Mouse (Mus musculus) CH12.LX (cell line): ENCODE results near the gene Ghrhr. TPM values are rescaled to one million over a fixed set of nuclear protein-coding genes. Genes with fewer than 3 reads are reported as not detected.

Experiments used
- DNase-seq: peaks from one replicate; pipeline ENCODE4 v3.0.0-alpha.2; 2013; ENCODE audit errors: extremely low read depth
- H3K27ac ChIP-seq: 2 replicates; pipeline ENCODE4 v1.5.1; 2012; ENCODE audit warnings: low read depth, mild to moderate bottlenecking, control low read depth, moderate library complexity; ENCODE audit not compliant: insufficient read depth
- H3K27me3 ChIP-seq: replicated peaks from 2 replicates; pipeline ENCODE3; 2012; ENCODE audit warnings: inconsistent platforms
- H3K36me3 ChIP-seq, 2 experiments: replicated peaks in 1 of 2; 2 replicates each; pipeline versions ENCODE3 to v1.6.1; 2012; ENCODE audit warnings: inconsistent platforms in 1 of 2, low read length in 1 of 2, mild to moderate bottlenecking in 1 of 2, mixed read lengths in 1 of 2, moderate library complexity in 1 of 2; ENCODE audit not compliant: control insufficient read depth in 1 of 2, insufficient read depth in 1 of 2
- H3K4me1 ChIP-seq, 2 experiments: 2 replicates each; pipeline ENCODE4 v1.6.1; 2012; ENCODE audit warnings: inconsistent platforms in 1 of 2, moderate library complexity in 1 of 2; ENCODE audit not compliant: insufficient read depth in 2 of 2, control insufficient read depth in 1 of 2
- H3K4me2 ChIP-seq: 2 replicates; pipeline ENCODE4 v1.6.1; 2012; ENCODE audit warnings: low read depth, mild to moderate bottlenecking, control low read depth; ENCODE audit not compliant: poor library complexity, insufficient read depth, severe bottlenecking
- H3K4me3 ChIP-seq, 3 experiments: fragments of 150-350 bp in 1 of 3; sonication (generic) in 1 of 3; replicated peaks in 1 of 3; 2 replicates each; pipeline versions ENCODE3 to v1.5.1; 2011 to 2012; ENCODE audit warnings: low read depth in 2 of 3, low read length in 2 of 3, mild to moderate bottlenecking in 2 of 3, moderate library complexity in 2 of 3, control low read depth in 1 of 3, improper control_type of control experiment in 1 of 3, inconsistent platforms in 1 of 3, mixed read lengths in 1 of 3; ENCODE audit not compliant: poor library complexity in 1 of 3
- H3K79me2 ChIP-seq: replicated peaks from 2 replicates; pipeline ENCODE4 v1.6.1; 2012; ENCODE audit warnings: mild to moderate bottlenecking, moderate library complexity; ENCODE audit not compliant: control insufficient read depth, poor library complexity, insufficient read depth, severe bottlenecking; ENCODE audit errors: extremely low read depth
- H3K9ac ChIP-seq: 2 replicates; pipeline ENCODE4 v1.6.1; 2012; ENCODE audit warnings: low read depth, mild to moderate bottlenecking, control low read depth, moderate library complexity; ENCODE audit not compliant: insufficient read depth
- H3K9me3 ChIP-seq: replicated peaks from 2 replicates; pipeline ENCODE3; 2012; ENCODE audit warnings: low read length, inconsistent platforms, mixed read lengths
- BHLHE40 ChIP-seq: IDR thresholded peaks from 2 replicates; pipeline ENCODE4 v1.6.1; 2011; ENCODE audit warnings: mild to moderate bottlenecking, low read depth, low read length, improper control_type of control experiment
- CHD2 ChIP-seq: IDR thresholded peaks from 2 replicates; pipeline ENCODE4 v1.6.1; 2011; ENCODE audit warnings: low read length, improper control_type of control experiment
- CTCF ChIP-seq, 2 experiments: IDR thresholded peaks in 1 of 2; conservative IDR thresholded peaks in 1 of 2; 2 replicates each; pipeline ENCODE4 v1.5.1; 2011 to 2012; ENCODE audit warnings: low read depth in 2 of 2, low read length in 2 of 2, improper control_type of control experiment in 1 of 2, inconsistent platforms in 1 of 2, mild to moderate bottlenecking in 1 of 2, moderate library complexity in 1 of 2
- ELF1 ChIP-seq: IDR thresholded peaks from 2 replicates; pipeline ENCODE4 v1.6.1; 2014; ENCODE audit warnings: low read depth, mild to moderate bottlenecking, inconsistent platforms, low read length, improper control_type of control experiment
- ETS1 ChIP-seq: conservative IDR thresholded peaks from 2 replicates; pipeline ENCODE4 v1.6.1; 2012; ENCODE audit warnings: low read depth, mild to moderate bottlenecking, inconsistent platforms, low read length, improper control_type of control experiment, moderate library complexity
- JUND ChIP-seq: conservative IDR thresholded peaks from 2 replicates; pipeline ENCODE4 v1.6.1; 2011; ENCODE audit warnings: low read depth, low read length, improper control_type of control experiment
- KAT2A ChIP-seq: IDR thresholded peaks from 2 replicates; pipeline ENCODE4 v1.6.1; 2012; ENCODE audit warnings: low read length, improper control_type of control experiment, inconsistent platforms; ENCODE audit not compliant: insufficient replicate concordance
- MAFK ChIP-seq: IDR thresholded peaks from 2 replicates; pipeline ENCODE4 v1.6.1; 2011; ENCODE audit warnings: low read length, improper control_type of control experiment; ENCODE audit not compliant: insufficient replicate concordance
- MEF2A ChIP-seq: IDR thresholded peaks from 2 replicates; pipeline ENCODE4 v1.6.1; 2014; ENCODE audit warnings: low read depth, mild to moderate bottlenecking, inconsistent platforms, low read length, improper control_type of control experiment, borderline replicate concordance
- MXI1 ChIP-seq: IDR thresholded peaks from 2 replicates; pipeline ENCODE4 v1.6.1; 2011; ENCODE audit warnings: mild to moderate bottlenecking, low read depth, low read length, improper control_type of control experiment
- MYC ChIP-seq: IDR thresholded peaks from 2 replicates; pipeline ENCODE4 v1.6.1; 2011; ENCODE audit warnings: low read depth, mild to moderate bottlenecking, improper control_type of control experiment, low read length
- NRF1 ChIP-seq: IDR thresholded peaks from 2 replicates; pipeline ENCODE4 v1.6.1; 2014; ENCODE audit warnings: low read depth, mild to moderate bottlenecking, inconsistent platforms, low read length, improper control_type of control experiment, moderate library complexity
- PAX5 ChIP-seq: IDR thresholded peaks from 2 replicates; pipeline ENCODE4 v1.6.1; 2012; ENCODE audit warnings: low read length, inconsistent platforms, mixed read lengths
- RAD21 ChIP-seq: IDR thresholded peaks from 2 replicates; pipeline ENCODE4 v1.6.1; 2011; ENCODE audit warnings: low read depth, mild to moderate bottlenecking, low read length, improper control_type of control experiment, moderate library complexity
- TBP ChIP-seq: conservative IDR thresholded peaks from 2 replicates; pipeline ENCODE4 v1.6.1; 2011; ENCODE audit warnings: low read depth, low read length, improper control_type of control experiment
- TCF12 ChIP-seq: IDR thresholded peaks from 2 replicates; pipeline ENCODE4 v1.6.1; 2014; ENCODE audit warnings: low read depth, mild to moderate bottlenecking, inconsistent platforms, low read length, improper control_type of control experiment
- UBTF ChIP-seq: IDR thresholded peaks from 2 replicates; pipeline ENCODE4 v1.6.1; 2012; ENCODE audit warnings: low read depth, mild to moderate bottlenecking, inconsistent platforms, low read length, improper control_type of control experiment, moderate library complexity
- USF1 ChIP-seq: IDR thresholded peaks from 2 replicates; pipeline ENCODE4 v1.6.1; 2014; ENCODE audit warnings: low read depth, mild to moderate bottlenecking, inconsistent platforms, low read length, improper control_type of control experiment
- ZC3H11A ChIP-seq: IDR thresholded peaks from 2 replicates; pipeline ENCODE4 v1.6.1; 2012; ENCODE audit warnings: low read depth, mild to moderate bottlenecking, inconsistent platforms, low read length, improper control_type of control experiment
- dilution Hi-C: fragments of 300-500 bp; cut with MboI; formaldehyde crosslinking; loops from 2 replicates; pipeline ENCODE4 v1.14.3; 2020; ENCODE audit warnings: low sequenced_read_pairs; ENCODE audit not compliant: extremely low pct_unique_long_range_greater_than_20kb, extremely low pct_ligation_motif_present
- in situ Hi-C: fragments of 300-500 bp; cut with MboI; formaldehyde crosslinking; loops from 3 replicates; pipeline ENCODE4 v1.14.3; 2019; ENCODE audit warnings: low sequenced_read_pairs, low pct_ligation_motif_present, low pct_unique_long_range_greater_than_20kb, mixed read lengths
- polyA plus RNA-seq: library from polyadenylated mRNA; unstranded; fragments of >175 nt; gene quantifications from 2 replicates; pipeline ENCODE4 v1.2.1, GENCODE M21; 2012; ENCODE audit warnings: low read depth; ENCODE audit not compliant: insufficient read length
- total RNA-seq, 2 experiments: library from RNA; depleted of rRNA; stranded (reverse); fragments of 300-350 nt in 1 of 2; fragments of >200 nt in 1 of 2; gene quantifications; 2 replicates each; pipeline ENCODE4 v1.2.3; 2012 to 2014

Ghrhr gene
- total and polyA plus RNA-seq, 3 experiments, result not detected

DNA sequence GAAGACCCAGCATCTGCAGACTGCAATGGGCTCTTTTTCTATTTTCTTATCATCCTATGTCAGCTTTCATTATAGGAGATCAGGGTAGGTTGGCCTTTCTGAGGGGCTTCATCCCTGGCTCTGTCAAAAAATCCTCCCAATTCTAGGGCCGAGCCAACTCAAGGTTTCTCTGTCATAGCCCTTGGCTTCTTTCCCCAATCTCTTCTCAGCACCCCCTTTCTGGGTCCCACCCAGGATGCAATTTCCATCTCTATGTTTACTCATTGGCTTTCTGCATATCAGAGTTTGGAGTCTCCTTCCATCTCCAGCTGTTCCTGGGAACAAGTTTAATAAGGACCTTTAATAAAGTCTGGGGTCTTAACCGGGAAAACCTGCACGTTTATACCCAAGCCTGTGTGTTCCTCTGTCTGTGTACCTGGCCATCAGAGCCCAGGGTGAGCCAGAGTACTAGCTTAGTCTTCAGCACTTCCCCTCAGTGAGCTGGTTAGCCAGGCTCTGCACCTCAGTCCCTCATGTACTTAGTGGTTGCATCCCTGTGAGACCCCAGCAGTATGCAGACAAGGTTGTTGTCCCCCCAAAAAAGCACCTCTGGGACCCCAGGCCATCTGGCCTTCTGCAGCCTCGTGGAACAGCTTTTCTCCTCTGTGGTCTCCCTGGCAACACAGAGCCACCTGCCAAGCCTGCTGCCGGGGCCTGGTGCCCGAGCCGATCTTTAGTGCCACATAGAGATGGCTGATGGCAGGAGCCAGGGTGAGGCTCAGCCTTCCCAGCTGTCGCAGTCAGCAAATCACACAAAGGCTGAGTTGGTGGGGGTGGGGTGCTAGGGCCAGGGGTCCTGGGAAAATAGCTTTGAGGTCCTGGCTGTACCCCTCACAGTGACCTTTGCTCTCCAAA lies 59.4 kb downstream of the Ghrhr start:
- H3K9me3 ChIP-seq, result no peaks in the 10 kb centered on the region
- no peaks in the 10 kb centered on the region for H3K4me1 ChIP-seq
- peaks cover 73% of the 10 kb centered on the region for H3K27me3 ChIP-seq
- H3K4me3 ChIP-seq, result no peak overlapping the region
- H3K9ac ChIP-seq, result no peak overlapping the region
- H3K4me2 ChIP-seq, result no peak overlapping the region
- H3K36me3 ChIP-seq, result no peaks in the 10 kb centered on the region
- dilution Hi-C loops (no loop called here), in situ Hi-C loops (no loop called here)
- H3K79me2 ChIP-seq, result no peaks in the 10 kb centered on the region
- no peak overlapping the region for H3K27ac ChIP-seq
- TF ChIP-seq TBP, result no peak
- no peak for TF ChIP-seq JUND
- TF ChIP-seq ETS1, result no peak
- TF ChIP-seq CHD2, result no peak
- no peak for TF ChIP-seq MAFK
- no peak for TF ChIP-seq MEF2A
- TF ChIP-seq RAD21, result no peak
- no peak for TF ChIP-seq ELF1
- no peak for TF ChIP-seq PAX5
- no peak for DNase-seq

DNA sequence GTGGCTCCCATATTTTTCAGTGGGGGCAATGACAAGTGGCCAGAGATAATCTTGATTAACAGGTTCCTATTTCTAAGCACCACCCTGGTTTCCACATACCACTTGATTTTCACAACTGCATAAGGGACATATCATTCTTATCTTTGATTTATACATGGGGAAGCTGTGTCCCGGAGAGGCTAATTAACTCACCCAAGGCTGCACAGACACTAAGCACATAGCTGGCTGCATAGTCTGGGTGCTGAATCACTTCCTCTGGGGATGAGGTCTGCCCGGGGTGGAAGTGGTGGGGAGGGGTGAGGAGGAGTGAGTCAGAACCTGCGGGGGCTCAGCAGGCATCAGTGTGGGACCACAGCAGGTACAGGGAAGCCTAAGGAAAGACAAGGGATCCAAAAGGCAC lies 61.8 kb downstream of the Ghrhr start:
- Histone ChIP-seq H3K4me3 (no peak overlapping the region), H3K36me3 (no peaks in the 10 kb centered on the region), H3K4me2 (no peak overlapping the region), H3K9ac (no peak overlapping the region), H3K27ac (no peak overlapping the region), H3K9me3 (no peaks in the 10 kb centered on the region), H3K4me1 (no peaks in the 10 kb centered on the region), H3K79me2 (no peaks in the 10 kb centered on the region), H3K27me3 (peaks cover 90% of the 10 kb centered on the region)
- in situ Hi-C loops, result no loop called here
- dilution Hi-C loops, result no loop called here
- TF ChIP-seq KAT2A (no peak), TCF12 (no peak), MYC (no peak), CTCF (conservative IDR thresholded peaks at IDR 0.05 in 1 of 2, IDR thresholded peaks at IDR 0.05 in 1 of 2; ENCODE audit: low read depth in 2 of 2, low read length in 2 of 2) (no peak), ZC3H11A (no peak), UBTF (no peak), NRF1 (no peak), ETS1 (no peak), RAD21 (no peak), MXI1 (no peak), BHLHE40 (no peak), USF1 (no peak), ELF1 (no peak)
- no peak for DNase-seq

Other genes starting within 250 kb of the Ghrhr start
- gene Crhr2, start 243.3 kb upstream of the Ghrhr start, total RNA-seq (2012; rRNA removed), result not detected in 2 replicates
- gene Crhr2, start 243.3 kb upstream of the Ghrhr start, total RNA-seq (2014; rRNA removed), result not detected in 2 replicates
- gene Crhr2, start 243.3 kb upstream of the Ghrhr start, polyA plus RNA-seq, result not detected in 2 replicates
- not detected in 2 replicates for gene Inmt, start 201.3 kb upstream of the Ghrhr start, total RNA-seq (2012; rRNA removed)
- not detected in 2 replicates for gene Inmt, start 201.3 kb upstream of the Ghrhr start, total RNA-seq (2014; rRNA removed)
- not detected in 2 replicates for gene Inmt, start 201.3 kb upstream of the Ghrhr start, polyA plus RNA-seq
- gene Mindy4, start 172.9 kb upstream of the Ghrhr start, total RNA-seq (2012; rRNA removed), result not detected in 2 replicates
- not detected in 2 replicates for gene Mindy4, start 172.9 kb upstream of the Ghrhr start, total RNA-seq (2014; rRNA removed)
- not detected in 2 replicates for gene Mindy4, start 172.9 kb upstream of the Ghrhr start, polyA plus RNA-seq
- not detected in 2 replicates for gene Aqp1, start 39.9 kb upstream of the Ghrhr start, total RNA-seq (2012; rRNA removed)
- not detected in 2 replicates for gene Aqp1, start 39.9 kb upstream of the Ghrhr start, total RNA-seq (2014; rRNA removed)
- gene Aqp1, start 39.9 kb upstream of the Ghrhr start, polyA plus RNA-seq, result not detected in 2 replicates
- not detected in 2 replicates for gene Adcyap1r1, start 75.7 kb downstream of the Ghrhr start, total RNA-seq (2012; rRNA removed)
- gene Adcyap1r1, start 75.7 kb downstream of the Ghrhr start, total RNA-seq (2014; rRNA removed), result not detected in 2 replicates
- not detected in 2 replicates for gene Adcyap1r1, start 75.7 kb downstream of the Ghrhr start, polyA plus RNA-seq